Mouse (Mus musculus) left cerebral cortex, postnatal 10 days (tissue): ENCODE data around the gene Ss18l2. TPM values are rescaled to one million over a fixed set of nuclear protein-coding genes. Genes with fewer than 3 reads are reported as not detected.

Experiments
- DNase-seq, 2 experiments: peaks; one replicate each; pipeline ENCODE4 v3.0.0; 2021 to 2022; ENCODE audit warnings: low spot score in 2 of 2, mixed read lengths in 1 of 2; ENCODE audit errors: extremely low spot score in 1 of 2
- intact Hi-C: fragments of 180-260 bp; cut with DNase I; formaldehyde crosslinking; loops from one replicate; pipeline ENCODE4 v1.15.1; 2025
- total RNA-seq, 2 experiments: library from RNA; stranded (reverse); gene quantifications; 2 replicates each; pipeline ENCODE4 v1.2.3; 2021

The Ss18l2 gene
- total RNA-seq, 2 experiments from 2014 or later = 76.4 to 94.9 TPM

DNA sequence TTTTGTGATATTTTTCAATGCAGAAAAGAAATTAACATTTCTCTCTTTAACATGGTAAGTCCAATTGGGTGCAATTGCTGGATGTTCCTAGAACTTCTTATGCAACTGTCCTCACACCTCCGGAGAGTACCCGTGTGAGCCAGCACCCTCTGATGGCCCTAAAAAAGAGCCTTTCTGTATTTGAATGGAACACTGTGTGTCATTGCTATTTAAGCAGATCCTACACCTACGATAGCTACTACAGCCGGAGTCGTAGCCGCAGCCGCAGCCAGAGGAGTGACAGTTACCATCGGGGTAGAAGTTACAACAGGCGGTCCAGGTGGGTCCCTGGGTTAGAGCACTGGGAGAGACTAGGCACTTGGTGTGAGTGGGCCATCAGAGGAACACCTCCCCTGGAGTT, 42.6 kb downstream of the Ss18l2 start:
- intact Hi-C loops = no loop called here
- DNase-seq = no peak

DNA sequence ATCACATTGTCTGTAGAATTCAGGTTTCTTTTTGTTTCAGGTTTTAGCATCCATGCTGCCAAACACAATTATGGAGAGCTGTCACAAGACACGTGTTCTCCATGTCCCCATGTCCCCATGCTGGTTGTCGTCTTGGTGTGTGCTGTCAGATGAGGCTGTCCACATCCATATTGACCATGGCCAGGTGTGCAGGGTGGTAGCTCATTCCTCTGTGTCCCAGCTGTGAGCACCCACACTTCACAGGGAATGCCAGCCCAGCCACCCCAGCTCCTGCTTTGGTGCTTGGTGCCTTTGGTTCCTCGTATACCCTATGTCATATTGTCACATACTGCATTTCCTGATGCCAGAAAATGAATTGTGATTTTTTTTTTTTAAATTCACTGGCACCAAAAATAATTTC, 44.5 kb downstream of the Ss18l2 start:
- intact Hi-C loops = loop anchor here (5.0 kb wide), 1 partner anchor 78 kb away; no protein-coding TSS in a partner anchor
- no peak for DNase-seq

DNA sequence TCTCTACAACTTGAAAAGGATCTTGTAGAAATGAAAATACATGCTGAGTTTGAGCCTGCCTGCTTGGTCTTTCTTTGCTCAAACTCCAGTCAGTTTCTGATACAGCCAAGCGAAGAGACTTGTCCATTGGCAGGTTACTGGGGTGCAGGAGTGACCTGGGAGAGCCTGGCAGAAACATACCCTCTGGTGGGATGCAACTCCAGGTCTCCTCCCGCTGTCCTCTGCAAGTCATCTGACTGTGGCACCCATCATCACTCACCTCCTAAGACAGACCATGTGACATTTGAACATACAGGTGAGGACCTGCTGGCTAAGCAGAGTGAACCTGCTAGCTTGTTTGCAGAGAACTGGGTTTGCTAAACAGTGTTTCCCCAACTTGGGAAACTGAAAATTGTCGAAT, 46.7 kb downstream of the Ss18l2 start:
- intact Hi-C loops = loop anchor here (5.0 kb wide), 1 partner anchor 76 kb away; no protein-coding TSS in a partner anchor
- DNase-seq = no peak

DNA sequence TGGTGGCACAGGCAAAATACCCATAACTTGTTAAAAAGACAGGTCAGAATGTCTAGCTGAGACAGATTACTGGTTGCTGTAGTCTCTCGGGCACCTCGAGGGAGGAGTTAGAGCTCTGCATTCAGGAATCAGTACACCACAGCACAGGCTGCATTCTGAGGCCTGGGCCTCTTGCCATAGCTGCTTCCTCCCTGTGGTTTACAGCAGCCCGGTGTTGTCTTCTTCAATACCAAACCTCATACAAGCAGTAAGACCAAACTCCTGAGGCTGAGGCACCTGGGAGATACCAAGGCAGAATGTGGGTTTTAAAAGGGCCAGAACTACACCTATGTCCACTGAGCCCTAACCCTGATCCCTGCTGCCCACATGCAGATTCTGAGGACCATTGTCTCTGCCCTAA, 47.3 kb downstream of the Ss18l2 start:
- intact Hi-C loops = loop anchor here (5.0 kb wide), 1 partner anchor 75 kb away; no protein-coding TSS in a partner anchor

DNA sequence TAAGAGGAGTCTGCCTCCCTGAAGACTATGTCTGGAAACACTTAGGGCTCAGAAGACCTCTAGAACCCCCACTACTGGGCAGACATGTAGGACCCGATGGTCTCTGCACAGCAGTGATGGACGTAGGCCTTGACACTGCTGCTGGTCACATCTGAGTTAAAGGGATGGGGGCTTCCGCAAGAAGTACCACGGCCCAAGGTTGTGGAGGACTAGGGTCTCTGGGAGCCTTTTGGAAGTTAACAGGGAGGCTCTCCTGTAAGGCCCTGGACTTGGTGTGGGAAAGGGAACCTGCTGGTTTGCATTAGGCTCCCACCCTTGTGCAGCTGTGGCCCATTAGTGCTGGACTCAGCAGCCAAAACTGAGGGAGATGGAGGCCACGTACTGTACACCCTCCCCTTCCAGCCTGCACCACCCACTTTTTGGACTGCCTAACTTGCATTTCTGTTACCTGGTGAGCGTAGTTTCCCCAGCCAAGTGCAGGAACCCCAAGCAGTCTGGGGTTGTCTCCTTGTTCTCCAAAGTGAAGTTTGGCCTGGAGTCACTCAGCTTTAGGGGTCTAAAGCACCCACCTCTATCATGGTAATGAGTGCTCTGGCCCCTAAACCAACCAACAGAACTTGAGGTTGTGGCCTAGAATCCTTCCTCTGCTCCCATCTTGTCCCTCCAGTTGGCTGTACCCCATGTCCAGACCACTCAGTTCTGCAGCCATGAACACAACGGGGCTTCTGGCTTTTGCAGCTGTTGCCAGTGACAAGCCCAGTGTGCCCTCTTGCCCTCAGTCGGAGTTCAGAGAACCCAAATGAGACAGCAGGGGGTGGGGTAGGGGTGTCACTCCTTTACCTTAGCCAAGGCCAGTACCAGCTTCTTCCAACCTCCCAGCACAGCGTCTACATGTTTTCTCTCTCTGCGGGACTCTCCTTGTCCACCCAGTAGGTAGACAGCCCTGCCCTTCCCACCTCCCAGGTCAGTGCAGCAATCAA, 48.0 kb downstream of the Ss18l2 start:
- DNase-seq = no peak
- intact Hi-C loops = loop anchor here (5.0 kb wide), 1 partner anchor 74 kb away; no protein-coding TSS in a partner anchor

More for the DNA sequence above, 47.3 kb downstream of the Ss18l2 start:
- peak in 1 of 2 experiments; percentile 56 for DNase-seq

DNA sequence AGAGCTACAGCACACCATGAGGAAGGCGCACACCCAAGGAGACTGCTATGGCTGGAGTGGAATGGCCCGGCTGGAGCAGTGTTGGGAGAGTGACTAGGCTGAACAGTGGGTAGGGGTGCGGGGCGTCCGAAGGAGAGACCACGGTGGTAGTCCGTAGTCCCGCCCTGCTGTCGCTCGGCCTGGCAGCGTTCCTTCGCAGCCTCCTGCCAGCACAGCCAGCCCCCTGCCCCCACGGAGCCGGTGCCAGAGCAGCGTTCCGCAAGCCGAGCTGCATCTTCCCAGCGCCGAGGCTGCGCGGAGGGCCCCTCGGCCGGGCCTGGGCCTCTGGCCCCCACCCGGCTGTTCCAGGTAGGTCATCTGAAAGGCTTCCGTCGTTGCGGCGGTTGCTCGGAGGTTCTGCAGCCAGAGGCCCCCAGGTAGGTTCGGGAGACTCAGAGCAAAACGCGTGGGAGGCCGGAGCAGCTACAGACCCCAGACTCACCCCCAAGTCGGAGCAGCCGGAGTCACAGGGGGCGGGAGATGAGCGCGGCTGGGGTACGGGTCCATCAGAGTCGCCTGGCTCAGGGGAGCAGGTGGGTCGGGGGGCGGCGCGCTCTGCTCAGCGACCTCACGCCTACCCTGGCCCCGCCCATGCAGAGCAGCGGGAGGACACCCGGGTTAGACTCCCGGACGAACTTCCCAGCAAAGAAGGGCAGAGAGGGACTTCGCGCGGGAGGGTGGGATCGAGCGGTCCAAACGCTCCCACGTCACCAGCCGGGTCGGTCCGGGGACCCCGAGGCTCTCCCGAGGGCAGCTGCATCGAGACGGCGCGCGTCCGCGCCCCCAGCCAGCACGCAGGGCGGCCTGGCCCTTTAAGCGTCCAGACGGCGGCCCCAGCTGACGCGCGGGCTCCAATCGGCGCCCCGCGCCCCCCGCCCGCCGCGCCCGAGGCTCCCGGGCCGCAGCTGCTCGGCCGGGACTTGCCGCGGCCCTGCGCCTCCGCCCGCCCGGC, 49.3 kb downstream of the Ss18l2 start, which contains the start of gene Zfp651:
Zfp651 (plus strand) TSS at position 240 of the 991 bp plus-strand sequence.
- intact Hi-C loops = loop anchor here (5.0 kb wide), 1 partner anchor 73 kb away; no protein-coding TSS in a partner anchor
- peak; percentile 67 to 87 for DNase-seq

DNA sequence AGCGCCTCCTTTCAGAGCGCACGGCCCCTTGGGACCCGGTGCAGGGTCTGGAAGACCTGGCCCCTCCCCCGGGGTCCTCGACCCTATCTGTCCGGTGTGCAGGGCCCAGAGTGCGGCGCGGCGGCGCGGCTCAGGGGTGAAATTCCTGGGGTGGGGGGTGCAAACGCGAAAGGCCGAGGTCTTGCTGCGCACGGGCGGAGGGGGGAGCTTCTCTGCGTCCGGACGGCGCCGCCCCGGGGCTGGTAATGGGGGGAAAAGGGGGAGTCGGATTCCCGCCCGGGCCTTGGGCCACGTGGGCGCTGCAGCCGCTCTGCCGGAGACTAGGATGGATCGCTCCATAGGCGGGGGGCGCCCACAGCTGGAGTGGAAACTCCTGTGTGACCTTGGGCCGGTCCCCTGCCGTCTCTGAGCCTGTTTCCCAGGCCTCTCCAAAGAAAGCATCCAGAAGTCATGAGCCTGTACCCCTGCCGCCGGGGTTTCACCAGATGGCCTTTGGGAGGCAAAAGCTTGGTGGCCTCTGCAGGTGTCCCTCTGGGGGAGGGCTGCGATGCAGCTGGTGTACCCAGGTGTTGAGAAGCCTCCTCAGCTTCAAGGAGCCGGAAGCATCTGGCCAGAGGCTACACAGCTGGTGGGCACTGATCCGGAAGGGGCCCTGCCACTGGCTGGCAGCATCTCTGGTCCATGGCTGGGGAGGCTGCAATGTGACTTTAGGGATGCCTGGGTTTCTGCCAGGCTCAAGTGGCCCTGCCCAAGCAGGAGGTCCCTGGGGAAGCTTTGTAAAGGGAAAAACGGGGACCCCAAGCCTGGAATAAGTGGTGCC, 50.4 kb downstream of the Ss18l2 start:
- DNase-seq = peak in 1 of 2 experiments; percentile 91
- intact Hi-C loops = no loop called here

DNA sequence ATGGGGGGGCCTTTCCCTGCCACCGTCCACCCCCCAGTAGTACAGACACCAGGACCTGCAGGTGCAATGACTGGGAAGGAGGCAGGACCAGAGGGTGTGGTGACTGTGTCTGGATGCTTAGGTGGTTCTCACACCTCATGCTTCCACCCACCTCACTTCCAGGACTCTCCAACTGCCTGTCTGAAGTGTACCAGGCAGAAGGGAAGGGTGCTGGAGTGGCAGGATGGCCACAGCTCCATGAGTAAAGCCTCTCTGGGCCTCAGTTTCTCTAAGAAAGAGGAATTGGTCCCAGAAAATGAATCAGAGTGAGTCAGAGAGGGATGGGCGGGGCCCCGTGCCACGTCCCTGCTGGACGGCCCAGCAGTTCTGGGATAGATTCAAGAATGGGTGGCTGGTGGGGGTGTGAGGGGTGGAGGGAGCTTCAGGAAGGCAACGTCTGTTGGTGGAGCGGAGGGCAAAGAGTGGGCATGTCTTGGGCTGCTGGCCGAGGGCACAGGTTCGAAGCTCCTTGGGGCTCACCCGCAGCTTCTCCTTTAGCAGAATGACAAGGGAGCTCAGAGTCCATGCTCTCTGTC, 51.0 kb downstream of the Ss18l2 start:
- intact Hi-C loops = no loop called here
- no peak for DNase-seq

DNA sequence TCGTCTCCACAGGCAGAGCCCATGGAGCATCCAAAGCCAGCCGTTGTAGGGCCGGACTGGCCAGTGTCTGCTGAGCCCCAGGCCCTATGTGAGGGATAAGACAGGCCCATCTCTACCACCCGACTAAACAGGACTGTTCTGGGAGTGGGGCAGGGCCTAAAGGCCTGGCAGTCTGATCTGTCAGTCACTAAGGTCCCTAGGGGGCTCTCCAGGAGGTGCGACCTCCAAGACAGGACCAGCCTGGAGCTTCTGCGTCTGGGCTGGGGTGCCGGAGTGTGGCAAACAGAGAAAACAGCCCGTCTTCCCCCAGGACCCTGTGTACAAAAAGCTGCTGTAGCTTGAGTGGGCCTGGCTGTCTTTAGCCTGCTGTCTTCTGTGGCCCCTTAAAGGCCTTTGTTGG, 51.7 kb downstream of the Ss18l2 start:
- intact Hi-C loops = no loop called here

DNA sequence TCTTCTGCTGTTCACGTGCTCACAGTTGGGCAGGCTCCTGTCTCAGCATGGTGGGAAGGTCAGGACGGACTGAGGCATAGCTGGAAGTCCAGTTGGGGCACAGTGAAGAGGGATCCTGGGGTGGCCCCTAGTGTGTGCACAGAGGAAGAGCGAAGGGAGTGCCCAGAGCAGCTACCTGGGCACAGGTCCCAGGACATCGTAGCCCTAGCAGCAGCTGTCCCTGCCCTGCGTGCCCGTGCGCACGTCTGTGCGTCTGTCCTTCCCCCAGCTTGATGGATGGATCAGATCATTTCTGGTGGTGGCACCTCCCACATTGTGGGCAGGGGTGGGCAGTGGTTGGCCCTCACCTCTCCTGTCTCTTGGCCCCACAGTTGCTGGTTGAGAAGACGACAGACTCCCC, 52.1 kb downstream of the Ss18l2 start:
- no peak for DNase-seq
- intact Hi-C loops = no loop called here

More for the DNA sequence above, 51.7 kb downstream of the Ss18l2 start:
- DNase-seq = no peak

DNA sequence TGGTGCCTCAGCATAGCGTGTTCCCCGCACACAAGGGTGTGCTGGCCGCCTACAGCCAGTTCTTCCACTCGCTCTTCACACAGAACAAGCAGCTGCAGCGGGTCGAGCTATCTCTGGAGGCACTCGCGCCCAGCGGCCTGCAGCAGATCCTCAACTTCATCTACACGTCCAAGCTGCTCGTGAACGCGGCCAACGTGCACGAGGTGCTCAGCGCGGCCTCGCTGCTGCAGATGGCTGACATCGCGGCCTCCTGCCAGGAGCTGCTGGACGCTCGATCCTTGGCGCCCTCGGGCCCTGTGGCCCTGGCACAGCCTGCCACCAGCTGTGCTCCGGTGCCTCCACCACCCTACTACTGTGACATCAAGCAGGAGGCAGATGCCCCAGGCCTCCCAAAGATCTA, 52.6 kb downstream of the Ss18l2 start:
- no peak for DNase-seq
- intact Hi-C loops = no loop called here

Other genes with a start within 250 kb of the Ss18l2 start
- 100 to 1,000 TPM; 377 to 421 TPM for gene Cck, start 214.6 kb upstream of the Ss18l2 start, total RNA-seq
- gene Lyzl4, start 68.2 kb upstream of the Ss18l2 start, total RNA-seq = under 1 TPM; 0.87 to 0.97 TPM
- 10 to 100 TPM; 11.8 TPM for gene Vipr1, start 67.6 kb upstream of the Ss18l2 start, total RNA-seq
- gene Sec22c, start 4.8 kb upstream of the Ss18l2 start, total RNA-seq = 10 to 100 TPM; 32.5 to 33.0 TPM
- 100 to 1,000 TPM; 112 to 119 TPM for gene Nktr, start 8.8 kb downstream of the Ss18l2 start, total RNA-seq
- 100 to 1,000 TPM; 105 to 110 TPM for gene Zfp651, start 49.0 kb downstream of the Ss18l2 start, total RNA-seq
- 1 to 10 TPM; 3.3 to 3.5 TPM for gene Klhl40, start 67.3 kb downstream of the Ss18l2 start, total RNA-seq
- gene Hhatl, start 82.2 kb downstream of the Ss18l2 start, total RNA-seq = 1 to 10 TPM; 3.8 TPM
- gene Ccdc13, start 129.1 kb downstream of the Ss18l2 start, total RNA-seq = 1 to 10 TPM; 9.0 to 9.3 TPM
- 10 to 100 TPM; 97.0 to 99.0 TPM for gene Higd1a, start 148.0 kb downstream of the Ss18l2 start, total RNA-seq
- 1 to 10 TPM; 3.6 to 4.2 TPM for gene Ackr2, start 188.0 kb downstream of the Ss18l2 start, total RNA-seq
- not detected for gene Cyp8b1, start 206.0 kb downstream of the Ss18l2 start, total RNA-seq
- gene Fam198a, start 240.7 kb downstream of the Ss18l2 start, total RNA-seq = 1 to 10 TPM; 3.2 to 4.4 TPM